Mouse (Mus musculus) midbrain, embryonic 12.5 days (tissue): ENCODE measurements around the gene Ccdc24. TPM values are rescaled to one million over a fixed set of nuclear protein-coding genes. Genes with fewer than 3 reads are reported as not detected.

ENCODE experiments used
- ATAC-seq: fragments of 200-750 bp; cut with Nextera tagmentation; 2 replicates; pipeline ENCODE4 v1.8.0; 2017; ENCODE audit warnings: low read depth, moderate TSS enrichment, moderate library complexity; ENCODE audit not compliant: low FRiP score
- H3K27ac ChIP-seq: fragments of 300-500 bp; sonication (generic); replicated peaks from 2 replicates; pipeline ENCODE4 v1.5.1; 2016; ENCODE audit warnings: mild to moderate bottlenecking
- H3K27me3 ChIP-seq: fragments of 300-500 bp; sonication (generic); 2 replicates; pipeline ENCODE4 v1.6.1; 2016; ENCODE audit warnings: mild to moderate bottlenecking
- H3K36me3 ChIP-seq: fragments of 300-500 bp; sonication (generic); 2 replicates; pipeline ENCODE4 v1.6.1; 2016
- H3K4me1 ChIP-seq: fragments of 300-500 bp; sonication (generic); 2 replicates; pipeline ENCODE4 v1.6.1; 2016
- H3K4me2 ChIP-seq: fragments of 300-500 bp; sonication (generic); replicated peaks from 2 replicates; pipeline ENCODE4 v1.6.1; 2016; ENCODE audit warnings: mild to moderate bottlenecking, moderate library complexity
- H3K4me3 ChIP-seq: fragments of 300-500 bp; sonication (generic); 2 replicates; pipeline ENCODE4 v1.5.1; 2016; ENCODE audit warnings: mild to moderate bottlenecking
- H3K9ac ChIP-seq: fragments of 300-500 bp; sonication (generic); replicated peaks from 2 replicates; pipeline ENCODE4 v1.6.1; 2016; ENCODE audit warnings: mild to moderate bottlenecking, moderate library complexity
- H3K9me3 ChIP-seq: fragments of 300-500 bp; sonication (generic); 2 replicates; pipeline ENCODE4 v1.6.1; 2016; ENCODE audit warnings: mild to moderate bottlenecking
- WGBS: fragments of 180-500 bp; shearing (Covaris S2); methylation state at CpG from one replicate; pipeline ENCODE4 v1.1.7; 2016; 5-methylcytosine and 5-hydroxymethylcytosine counted together
- polyA plus RNA-seq: library from polyadenylated mRNA; unstranded; fragments of >200 nt; fragmentation: Nextera tagmentation; extraction: Ambion mirVana; gene quantifications from 2 replicates; pipeline ENCODE4 v1.2.1, GENCODE M21; 2016

The Ccdc24 gene
- polyA plus RNA-seq, 1 experiment from 2014 or later = 2.2 TPM

GRCm38 (mm10) chr4:117818032-117818431 lies 54.3 kb downstream of the Ccdc24 start:
- Histone ChIP-seq H3K4me3 (no peak overlapping the region), H3K4me2 (no peak overlapping the region), H3K27me3 (no peaks in the 10 kb centered on the region), H3K9me3 (no peaks in the 10 kb centered on the region), H3K27ac (no peak overlapping the region), H3K9ac (no peak overlapping the region), H3K36me3 (no peaks in the 10 kb centered on the region), H3K4me1 (no peaks in the 10 kb centered on the region)
- 89% methylated on average over 10 of the region's 10 CpGs for WGBS
- ATAC-seq = no peak

DNA sequence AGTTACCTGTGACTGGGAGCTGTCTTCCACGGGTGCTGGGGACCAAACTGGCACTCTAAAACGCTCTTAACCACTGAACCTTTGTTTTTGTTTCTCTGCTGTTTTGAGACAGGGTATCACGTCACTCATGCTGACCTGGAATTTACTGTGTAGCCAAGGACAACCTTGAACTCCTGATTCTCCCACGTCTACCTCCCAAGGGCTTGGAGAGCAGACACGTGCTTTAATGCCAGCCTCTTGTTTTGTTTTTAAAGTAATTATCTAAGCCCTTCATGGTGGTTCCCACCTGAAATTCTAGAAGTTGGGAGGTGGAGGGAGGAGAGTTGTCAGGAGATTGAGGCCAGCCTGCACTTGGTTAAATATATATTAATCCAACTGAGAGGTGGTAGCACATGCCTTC lies 55.6 kb downstream of the Ccdc24 start:
- no peak overlapping the region for H3K27ac ChIP-seq
- no peak overlapping the region for H3K9ac ChIP-seq
- ATAC-seq = no peak
- H3K36me3 ChIP-seq = no peaks in the 10 kb centered on the region
- no peak overlapping the region for H3K4me2 ChIP-seq
- H3K4me1 ChIP-seq = no peaks in the 10 kb centered on the region
- 79% methylated on average over 5 of the region's 5 CpGs for WGBS
- H3K27me3 ChIP-seq = no peaks in the 10 kb centered on the region
- no peaks in the 10 kb centered on the region for H3K9me3 ChIP-seq
- H3K4me3 ChIP-seq = no peak overlapping the region

Other genes starting within 250 kb of the Ccdc24 start
- gene Dmap1, start 190.3 kb downstream of the Ccdc24 start, polyA plus RNA-seq = 67.5 and 72.1 TPM in 2 replicates
- gene Gm12845, start 148.1 kb downstream of the Ccdc24 start, polyA plus RNA-seq = not detected in 2 replicates
- gene Klf17, start 106.9 kb downstream of the Ccdc24 start, polyA plus RNA-seq = not detected in 2 replicates
- gene Slc6a9, start 38.1 kb downstream of the Ccdc24 start, polyA plus RNA-seq = 10.4 and 12.4 TPM in 2 replicates
- gene B4galt2, start 10.9 kb upstream of the Ccdc24 start, polyA plus RNA-seq = 39.7 and 44.2 TPM in 2 replicates
- gene Atp6v0b, start 14.8 kb upstream of the Ccdc24 start, polyA plus RNA-seq = 256 and 264 TPM in 2 replicates
- 23.4 and 27.3 TPM in 2 replicates for gene Dph2, start 19.5 kb upstream of the Ccdc24 start, polyA plus RNA-seq
- 66.2 and 68.9 TPM in 2 replicates for gene Ipo13, start 42.4 kb upstream of the Ccdc24 start, polyA plus RNA-seq
- gene Artn, start 57.2 kb upstream of the Ccdc24 start, polyA plus RNA-seq = 0.41 and 0.42 TPM in 2 replicates